Mouse (Mus musculus) MEL (cell line): Measurements from ENCODE around the gene Man2a1. TPM values are rescaled to one million over a fixed set of nuclear protein-coding genes. Genes with fewer than 3 reads are reported as not detected.

Source experiments
- DNase-seq: peaks from one replicate; pipeline ENCODE4 v3.0.0; 2011; ENCODE audit warnings: low read depth, low spot score
- H3K27ac ChIP-seq: 2 replicates; pipeline ENCODE4 v1.5.1; 2012; ENCODE audit warnings: low read depth, mild to moderate bottlenecking, control low read depth, low read length, moderate library complexity; ENCODE audit not compliant: control insufficient read depth
- H3K27me3 ChIP-seq, 2 experiments: fragments of 150-350 bp in 1 of 2; sonication (generic) in 1 of 2; 2 replicates each; pipeline ENCODE4 v1.6.1; 2012; ENCODE audit warnings: low read length in 2 of 2, mild to moderate bottlenecking in 2 of 2, improper control_type of control experiment in 1 of 2, moderate library complexity in 1 of 2; ENCODE audit not compliant: insufficient read depth in 2 of 2, control insufficient read depth in 1 of 2
- H3K36me3 ChIP-seq, 2 experiments: 2 replicates each; pipeline ENCODE4 v1.6.1; 2012 to 2014; ENCODE audit warnings: low read length in 2 of 2, improper control_type of control experiment in 1 of 2, inconsistent platforms in 1 of 2, mild to moderate bottlenecking in 1 of 2; ENCODE audit not compliant: insufficient read depth in 2 of 2, control insufficient read depth in 1 of 2
- H3K4me1 ChIP-seq, 2 experiments: fragments of 150-350 bp in 1 of 2; sonication (generic) in 1 of 2; 2 replicates each; pipeline ENCODE4 v1.6.1; 2012; ENCODE audit warnings: low read length in 2 of 2, improper control_type of control experiment in 1 of 2, mild to moderate bottlenecking in 1 of 2; ENCODE audit not compliant: insufficient read depth in 2 of 2, control insufficient read depth in 1 of 2
- H3K4me3 ChIP-seq, 2 experiments: fragments of 150-350 bp in 1 of 2; sonication (generic) in 1 of 2; 2 replicates each; pipeline ENCODE4 v1.5.1; 2012; ENCODE audit warnings: low read depth in 2 of 2, low read length in 2 of 2, mild to moderate bottlenecking in 2 of 2, moderate library complexity in 2 of 2, control low read depth in 1 of 2, improper control_type of control experiment in 1 of 2; ENCODE audit not compliant: control insufficient read depth in 1 of 2, insufficient read depth in 1 of 2
- H3K79me2 ChIP-seq: 2 replicates; pipeline ENCODE4 v1.6.1; 2012; ENCODE audit warnings: mild to moderate bottlenecking, low read length, moderate library complexity; ENCODE audit not compliant: control insufficient read depth, poor library complexity, insufficient read depth
- H3K9ac ChIP-seq: 2 replicates; pipeline ENCODE4 v1.6.1; 2012; ENCODE audit warnings: low read depth, mild to moderate bottlenecking, control low read depth, low read length, moderate library complexity; ENCODE audit not compliant: control insufficient read depth, poor library complexity, severe bottlenecking
- H3K9me3 ChIP-seq: fragments of 150-350 bp; sonication (generic); replicated peaks from 2 replicates; pipeline ENCODE4 v1.6.1; 2012; ENCODE audit warnings: mild to moderate bottlenecking, low read length, improper control_type of control experiment, moderate library complexity; ENCODE audit not compliant: insufficient read depth
- BHLHE40 ChIP-seq: IDR thresholded peaks from 2 replicates; pipeline ENCODE4 v1.6.1; 2012; ENCODE audit warnings: low read depth, mild to moderate bottlenecking, inconsistent platforms, low read length, improper control_type of control experiment, borderline replicate concordance
- CHD1 ChIP-seq: IDR thresholded peaks from 2 replicates; pipeline ENCODE4 v1.6.1; 2012; ENCODE audit warnings: low read depth, mild to moderate bottlenecking, inconsistent platforms, low read length, improper control_type of control experiment
- CHD2 ChIP-seq: IDR thresholded peaks from 2 replicates; pipeline ENCODE4 v1.6.1; 2011; ENCODE audit warnings: low read length, improper control_type of control experiment
- CTCF ChIP-seq, 3 experiments: IDR thresholded peaks in 2 of 3; conservative IDR thresholded peaks in 1 of 3; 2 replicates each; pipeline ENCODE4 v1.5.1; 2011 to 2012; ENCODE audit warnings: low read length in 3 of 3, low read depth in 2 of 3, mild to moderate bottlenecking in 2 of 3, improper control_type of control experiment in 1 of 3, inconsistent platforms in 1 of 3, mixed read lengths in 1 of 3, moderate library complexity in 1 of 3; ENCODE audit not compliant: control insufficient read depth in 1 of 3, insufficient read depth in 1 of 3, poor library complexity in 1 of 3, severe bottlenecking in 1 of 3
- E2F4 ChIP-seq: IDR thresholded peaks from 2 replicates; pipeline ENCODE4 v1.6.1; 2011; ENCODE audit warnings: low read depth, low read length, improper control_type of control experiment, borderline replicate concordance
- ELF1 ChIP-seq: IDR thresholded peaks from 2 replicates; pipeline ENCODE4 v1.6.1; 2014; ENCODE audit warnings: low read depth, mild to moderate bottlenecking, inconsistent platforms, low read length, improper control_type of control experiment, moderate library complexity
- EP300 ChIP-seq, 2 experiments: IDR thresholded peaks; 2 replicates each; pipeline ENCODE4 v1.6.1; 2011; ENCODE audit warnings: improper control_type of control experiment in 2 of 2, low read length in 2 of 2, low read depth in 1 of 2, mild to moderate bottlenecking in 1 of 2
- ETS1 ChIP-seq: IDR thresholded peaks from 2 replicates; pipeline ENCODE4 v1.6.1; 2012; ENCODE audit warnings: low read depth, mild to moderate bottlenecking, inconsistent platforms, low read length, improper control_type of control experiment, moderate library complexity
- GABPA ChIP-seq: IDR thresholded peaks from 2 replicates; pipeline ENCODE4 v1.6.1; 2012; ENCODE audit warnings: low read depth, mild to moderate bottlenecking, inconsistent platforms, low read length, improper control_type of control experiment, moderate library complexity
- GATA1 ChIP-seq: IDR thresholded peaks from 2 replicates; pipeline ENCODE4 v1.6.1; 2011; ENCODE audit warnings: low read depth, low read length, improper control_type of control experiment
- HCFC1 ChIP-seq: IDR thresholded peaks from 2 replicates; pipeline ENCODE4 v1.6.1; 2012; ENCODE audit warnings: low read depth, mild to moderate bottlenecking, inconsistent platforms, low read length, improper control_type of control experiment, moderate library complexity
- JUND ChIP-seq: IDR thresholded peaks from 2 replicates; pipeline ENCODE4 v1.6.1; 2011; ENCODE audit warnings: low read depth, mild to moderate bottlenecking, improper control_type of control experiment, low read length
- KAT2A ChIP-seq: conservative IDR thresholded peaks from 2 replicates; pipeline ENCODE4 v1.6.1; 2012; ENCODE audit warnings: low read depth, low read length, improper control_type of control experiment, inconsistent platforms
- MAFK ChIP-seq: IDR thresholded peaks from 2 replicates; pipeline ENCODE4 v1.6.1; 2011; ENCODE audit warnings: low read depth, mild to moderate bottlenecking, low read length, improper control_type of control experiment, borderline replicate concordance
- MAX ChIP-seq: IDR thresholded peaks from 2 replicates; pipeline ENCODE4 v1.6.1; 2011; ENCODE audit warnings: low read length, improper control_type of control experiment
- MAZ ChIP-seq: IDR thresholded peaks from 2 replicates; pipeline ENCODE4 v1.6.1; 2012; ENCODE audit warnings: low read depth, mild to moderate bottlenecking, inconsistent platforms, low read length, improper control_type of control experiment
- MEF2A ChIP-seq: IDR thresholded peaks from 2 replicates; pipeline ENCODE4 v1.6.1; 2014; ENCODE audit warnings: low read depth, mild to moderate bottlenecking, inconsistent platforms, low read length, improper control_type of control experiment; ENCODE audit not compliant: poor library complexity, insufficient replicate concordance, severe bottlenecking; ENCODE audit errors: extremely low read depth
- MXI1 ChIP-seq: IDR thresholded peaks from 2 replicates; pipeline ENCODE4 v1.6.1; 2011; ENCODE audit warnings: mild to moderate bottlenecking, low read depth, low read length, improper control_type of control experiment
- MYB ChIP-seq: IDR thresholded peaks from 2 replicates; pipeline ENCODE4 v1.6.1; 2011; ENCODE audit warnings: mild to moderate bottlenecking, low read depth, low read length, improper control_type of control experiment
- MYC ChIP-seq: IDR thresholded peaks from 2 replicates; pipeline ENCODE4 v1.6.1; 2011; ENCODE audit warnings: low read depth, mild to moderate bottlenecking, low read length, improper control_type of control experiment, moderate library complexity
- NELFE ChIP-seq: IDR thresholded peaks from 2 replicates; pipeline ENCODE4 v1.6.1; 2011; ENCODE audit warnings: low read depth, low read length, improper control_type of control experiment
- NRF1 ChIP-seq: IDR thresholded peaks from 2 replicates; pipeline ENCODE4 v1.6.1; 2014; ENCODE audit warnings: low read depth, mild to moderate bottlenecking, inconsistent platforms, low read length, improper control_type of control experiment, moderate library complexity; ENCODE audit not compliant: poor library complexity, insufficient read depth, severe bottlenecking
- POLR2A ChIP-seq, 2 experiments: IDR thresholded peaks; 2 replicates each; pipeline ENCODE4 v1.6.1; 2011 to 2012; ENCODE audit warnings: low read length in 2 of 2, mild to moderate bottlenecking in 2 of 2, control low read depth in 1 of 2, improper control_type of control experiment in 1 of 2, low read depth in 1 of 2, moderate library complexity in 1 of 2; ENCODE audit not compliant: control insufficient read depth in 1 of 2, insufficient read depth in 1 of 2, poor library complexity in 1 of 2
- POLR2AphosphoS2 ChIP-seq: IDR thresholded peaks from 2 replicates; pipeline ENCODE4 v1.6.1; 2011; ENCODE audit warnings: low read length, improper control_type of control experiment
- POLR2AphosphoS5 ChIP-seq: IDR thresholded peaks from 2 replicates; pipeline ENCODE4 v1.6.1; 2012; ENCODE audit warnings: low read depth, borderline replicate concordance, mild to moderate bottlenecking, inconsistent platforms, low read length, moderate library complexity, mixed read lengths
- RAD21 ChIP-seq: IDR thresholded peaks from 2 replicates; pipeline ENCODE4 v1.6.1; 2011; ENCODE audit warnings: mild to moderate bottlenecking, low read depth, low read length, improper control_type of control experiment
- RCOR1 ChIP-seq: IDR thresholded peaks from 2 replicates; pipeline ENCODE4 v1.6.1; 2012; ENCODE audit warnings: low read depth, mild to moderate bottlenecking, inconsistent platforms, low read length, improper control_type of control experiment
- SIN3A ChIP-seq: IDR thresholded peaks from 2 replicates; pipeline ENCODE4 v1.6.1; 2012; ENCODE audit warnings: low read length, improper control_type of control experiment, inconsistent platforms
- SMC3 ChIP-seq: IDR thresholded peaks from 2 replicates; pipeline ENCODE4 v1.6.1; 2011; ENCODE audit warnings: low read depth, low read length, improper control_type of control experiment
- TAL1 ChIP-seq: IDR thresholded peaks from 2 replicates; pipeline ENCODE4 v1.6.1; 2012; ENCODE audit warnings: mild to moderate bottlenecking, inconsistent platforms, low read length, moderate library complexity, mixed read lengths
- TBP ChIP-seq: IDR thresholded peaks from 2 replicates; pipeline ENCODE4 v1.8.0; 2011; ENCODE audit warnings: low read depth, low read length, improper control_type of control experiment
- TCF12 ChIP-seq: IDR thresholded peaks from 2 replicates; pipeline ENCODE4 v1.6.1; 2014; ENCODE audit warnings: low read depth, mild to moderate bottlenecking, inconsistent platforms, low read length, improper control_type of control experiment, moderate library complexity
- UBTF ChIP-seq: IDR thresholded peaks from 2 replicates; pipeline ENCODE4 v1.6.1; 2012; ENCODE audit warnings: low read depth, mild to moderate bottlenecking, inconsistent platforms, low read length, improper control_type of control experiment, moderate library complexity, borderline replicate concordance; ENCODE audit not compliant: insufficient read depth
- USF1 ChIP-seq: IDR thresholded peaks from 2 replicates; pipeline ENCODE4 v1.6.1; 2014; ENCODE audit warnings: low read depth, mild to moderate bottlenecking, inconsistent platforms, low read length, improper control_type of control experiment, moderate library complexity
- USF2 ChIP-seq, 2 experiments: IDR thresholded peaks; 2 replicates each; pipeline ENCODE4 v1.6.1; 2011 to 2012; ENCODE audit warnings: improper control_type of control experiment in 2 of 2, low read length in 2 of 2, borderline replicate concordance in 1 of 2, inconsistent platforms in 1 of 2, low read depth in 1 of 2, mild to moderate bottlenecking in 1 of 2; ENCODE audit not compliant: insufficient read depth in 1 of 2
- ZC3H11A ChIP-seq: IDR thresholded peaks from 2 replicates; pipeline ENCODE4 v1.6.1; 2012; ENCODE audit warnings: low read depth, mild to moderate bottlenecking, inconsistent platforms, low read length, improper control_type of control experiment
- ZKSCAN1 ChIP-seq: IDR thresholded peaks from 2 replicates; pipeline ENCODE4 v1.6.1; 2012; ENCODE audit warnings: low read depth, mild to moderate bottlenecking, inconsistent platforms, low read length, improper control_type of control experiment, moderate library complexity
- ZMIZ1 ChIP-seq: IDR thresholded peaks from 2 replicates; pipeline ENCODE4 v1.6.1; 2012; ENCODE audit warnings: low read depth, mild to moderate bottlenecking, inconsistent platforms, low read length, improper control_type of control experiment, moderate library complexity
- polyA plus RNA-seq, 2 experiments: library from polyadenylated mRNA; stranded (reverse) in 1 of 2; unstranded in 1 of 2; fragments of >175 nt in 1 of 2; fragments of >200 nt in 1 of 2; gene quantifications; 2 replicates each; pipeline versions ENCODE4 v1.2.1 to v1.2.4; 2012; ENCODE audit warnings: low replicate concordance in 2 of 2, low read depth in 1 of 2; ENCODE audit not compliant: insufficient read length in 2 of 2, insufficient read depth in 1 of 2, missing spikeins in 1 of 2
- total RNA-seq: library from RNA; depleted of rRNA; stranded (reverse); fragments of 300-350 nt; gene quantifications from 2 replicates; pipeline ENCODE4 v1.2.3, GENCODE M21; 2012

Man2a1 gene
- total and polyA plus RNA-seq, 3 experiments: 8.7 to 27.5 (median 9.1) TPM

- peaks cover 0 to 23% of the 10 kb centered on the region in 2 experiments; a peak in 2 of 4 replicates for H3K36me3 ChIP-seq
- peak overlapping the region; percentile 50 to 75 for H3K4me3 ChIP-seq
- no peaks in the 10 kb centered on the region for H3K9me3 ChIP-seq
- H3K9ac ChIP-seq: peak overlapping the region; percentile 56
- H3K27me3 ChIP-seq: no peaks in the 10 kb centered on the region
- H3K27ac ChIP-seq: peak overlapping the region; percentile 25
- peaks cover 8 to 17% of the 10 kb centered on the region in 2 experiments; a peak in 3 of 4 replicates for H3K4me1 ChIP-seq
- DNase-seq: peak; percentile 69
- H3K79me2 ChIP-seq: peaks cover 27% of the 10 kb centered on the region
- TF ChIP-seq UBTF: no peak
- TF ChIP-seq NELFE: no peak
- peak; percentile 50 for TF ChIP-seq SMC3
- no peak for TF ChIP-seq USF2 (IDR thresholded peaks at IDR 0.05; ENCODE audit: borderline replicate concordance in 1 of 2, insufficient read depth in 1 of 2, low read depth in 1 of 2, low read length in 2 of 2)
- no peak for TF ChIP-seq EP300 (IDR thresholded peaks at IDR 0.05; ENCODE audit: low read depth in 1 of 2, low read length in 2 of 2)
- no peak for TF ChIP-seq POLR2AphosphoS2
- TF ChIP-seq E2F4: no peak
- TF ChIP-seq BHLHE40: no peak
- TF ChIP-seq MYC: no peak
- TF ChIP-seq MAFK: no peak
- TF ChIP-seq ZMIZ1: no peak
- TF ChIP-seq GATA1: peak; percentile 66
- 0 out of 2 replicates have a peak, but pooled peaks have one; percentile 4 for TF ChIP-seq SIN3A
- no peak for TF ChIP-seq POLR2AphosphoS5
- peak; percentile 57; the same call in 1 of the 2 replicates for TF ChIP-seq ELF1
- TF ChIP-seq MXI1: no peak
- TF ChIP-seq CHD2: no peak
- 0 out of 2 replicates have a peak, but pooled peaks have one; percentile 9 for TF ChIP-seq ZC3H11A
- TF ChIP-seq NRF1: no peak
- TF ChIP-seq MAX: no peak
- TF ChIP-seq RAD21: peak; percentile 56
- TF ChIP-seq GABPA: no peak
- TF ChIP-seq MYB: no peak
- TF ChIP-seq ZKSCAN1: no peak
- TF ChIP-seq KAT2A: no peak
- TF ChIP-seq CHD1: no peak
- TF ChIP-seq TCF12: no peak
- no peak for TF ChIP-seq USF1
- no peak for TF ChIP-seq MEF2A
- TF ChIP-seq POLR2A (IDR thresholded peaks at IDR 0.05; ENCODE audit: control insufficient read depth in 1 of 2, insufficient read depth in 1 of 2, low read depth in 1 of 2, low read length in 2 of 2, poor library complexity in 1 of 2): no peak
- TF ChIP-seq TBP: no peak
- TF ChIP-seq CTCF (IDR thresholded peaks at IDR 0.05 in 2 of 3, conservative IDR thresholded peaks at IDR 0.05 in 1 of 3; ENCODE audit: control insufficient read depth in 1 of 3, insufficient read depth in 1 of 3, low read depth in 2 of 3, low read length in 3 of 3, poor library complexity in 1 of 3, severe bottlenecking in 1 of 3): peak in 2 of 3 experiments; percentile 27 to 59; a peak in 3 of 6 replicates
- TF ChIP-seq MAZ: 0 out of 2 replicates have a peak, but pooled peaks have one; percentile 18
- TF ChIP-seq RCOR1: no peak
- no peak for TF ChIP-seq HCFC1
- no peak for TF ChIP-seq TAL1
- no peak for TF ChIP-seq ETS1
- TF ChIP-seq JUND: no peak
These were observed 620 bp upstream of the Man2a1 start for GRCm38 (mm10) chr17:64599916-64600315.
